Mouse (Mus musculus): ENCODE results near the gene Adgrg5.

DNA sequence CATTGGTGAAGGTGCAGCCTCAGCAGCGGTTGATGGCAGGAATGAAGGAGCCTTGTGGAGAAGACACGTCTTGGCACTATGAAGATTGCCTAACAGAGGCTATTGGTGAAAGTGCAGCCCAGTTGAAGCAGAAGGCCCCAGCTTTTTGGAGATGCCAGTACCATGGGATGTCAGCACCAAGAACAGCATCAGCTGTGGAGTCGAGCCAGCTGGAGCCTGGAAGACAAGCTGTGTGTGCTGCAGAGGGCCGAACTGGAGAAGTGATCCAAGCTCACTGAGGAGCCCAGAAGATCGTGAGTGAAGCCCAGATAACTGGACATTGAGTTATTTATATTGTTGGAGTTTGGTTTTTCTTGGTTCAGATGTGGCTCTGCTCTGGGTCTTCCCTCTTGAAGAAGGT lies 28.6 kb downstream of the Adgrg5 start:
- no peak for TF ChIP-seq CTCF (conservative IDR thresholded peaks at IDR 0.05; ENCODE audit: insufficient read depth, insufficient read length, low read depth, low read length)
- TF ChIP-seq POLR2A (IDR thresholded peaks at IDR 0.05; ENCODE audit: low read depth, low read length) = no peak
